Mouse (Mus musculus): ENCODE measurements at regions not wholly inside any gene's neighbourhood (a gene's known extent, or its start where the extent isn't known, plus 50 kb on each side); places are given as distances from the start of the nearest gene placed in this dataset.

- Histone ChIP-seq H3K27ac (no peak overlapping the region), H3K9ac (no peak overlapping the region), H3K36me3 (ENCODE audit: poor library complexity, severe bottlenecking) (no peaks in the 10 kb centered on the region), H3K27me3 (no peaks in the 10 kb centered on the region), H3K4me3 (no peak overlapping the region), H3K4me1 (no peaks in the 10 kb centered on the region), H3K9me3 (replicated peaks) (no peaks in the 10 kb centered on the region), H3K4me2 (no peak overlapping the region)
- WGBS, result 39% methylated on average over 6 of the region's 6 CpGs
- no peak for ATAC-seq
These were observed 134.6 kb downstream of the Sh2d4b start for GRCm38 (mm10) chr14:40758441-40758840.

GRCm38 (mm10) chr14:40740541-40740940 is 152.5 kb downstream of the Sh2d4b start:
- Histone ChIP-seq H3K27ac (no peak overlapping the region), H3K4me2 (no peak overlapping the region), H3K36me3 (ENCODE audit: poor library complexity, severe bottlenecking) (no peaks in the 10 kb centered on the region), H3K4me1 (no peaks in the 10 kb centered on the region), H3K9me3 (replicated peaks) (no peaks in the 10 kb centered on the region), H3K4me3 (no peak overlapping the region), H3K27me3 (no peaks in the 10 kb centered on the region), H3K9ac (no peak overlapping the region)
- ATAC-seq, result no peak

- 89% methylated on average over 2 of the region's 2 CpGs for WGBS
- H3K4me2 ChIP-seq, result no peak overlapping the region
- no peaks in the 10 kb centered on the region for H3K4me1 ChIP-seq
- no peak overlapping the region for H3K4me3 ChIP-seq
- H3K27me3 ChIP-seq, result no peaks in the 10 kb centered on the region
- H3K9me3 ChIP-seq (replicated peaks), result no peaks in the 10 kb centered on the region
- no peak overlapping the region for H3K27ac ChIP-seq
- no peak for ATAC-seq
- no peaks in the 10 kb centered on the region for H3K36me3 ChIP-seq (ENCODE audit: poor library complexity, severe bottlenecking)
- H3K9ac ChIP-seq, result no peak overlapping the region
These were observed 161.2 kb downstream of the Sh2d4b start for GRCm38 (mm10) chr14:40731861-40732260.

- no peak overlapping the region for H3K4me2 ChIP-seq
- no peak overlapping the region for H3K27ac ChIP-seq
- H3K9ac ChIP-seq, result no peak overlapping the region
- no peak overlapping the region for H3K4me3 ChIP-seq
- no peaks in the 10 kb centered on the region for H3K9me3 ChIP-seq (replicated peaks)
- no peaks in the 10 kb centered on the region for H3K27me3 ChIP-seq
- ATAC-seq, result no peak
- H3K36me3 ChIP-seq (ENCODE audit: poor library complexity, severe bottlenecking), result no peaks in the 10 kb centered on the region
- 76% methylated on average over 4 of the region's 4 CpGs for WGBS
- H3K4me1 ChIP-seq, result no peaks in the 10 kb centered on the region
These were observed 184.0 kb downstream of the Sh2d4b start for GRCm38 (mm10) chr14:40708981-40709531.

- WGBS, result 79% methylated on average over 2 of the region's 2 CpGs
- Histone ChIP-seq H3K36me3 (ENCODE audit: poor library complexity, severe bottlenecking) (no peaks in the 10 kb centered on the region), H3K27me3 (no peaks in the 10 kb centered on the region), H3K4me2 (no peak overlapping the region), H3K27ac (no peak overlapping the region), H3K9me3 (replicated peaks) (no peaks in the 10 kb centered on the region), H3K4me1 (no peaks in the 10 kb centered on the region), H3K9ac (no peak overlapping the region), H3K4me3 (no peak overlapping the region)
- no peak for ATAC-seq
These were observed 185.6 kb downstream of the Sh2d4b start for GRCm38 (mm10) chr14:40707419-40707818.

GRCm38 (mm10) chr14:40703451-40703850 is 189.6 kb downstream of the Sh2d4b start:
- 56% methylated on average over 7 of the region's 7 CpGs for WGBS
- H3K4me1 ChIP-seq, result no peaks in the 10 kb centered on the region
- no peak overlapping the region for H3K4me3 ChIP-seq
- no peak overlapping the region for H3K27ac ChIP-seq
- H3K9ac ChIP-seq, result no peak overlapping the region
- H3K9me3 ChIP-seq (replicated peaks), result no peaks in the 10 kb centered on the region
- no peak overlapping the region for H3K4me2 ChIP-seq
- ATAC-seq, result 0 out of 2 replicates have a peak, but pooled peaks have one; percentile 41
- H3K36me3 ChIP-seq (ENCODE audit: poor library complexity, severe bottlenecking), result no peaks in the 10 kb centered on the region
- no peaks in the 10 kb centered on the region for H3K27me3 ChIP-seq

GRCm38 (mm10) chr14:40681711-40682110 is 211.4 kb downstream of the Sh2d4b start:
- Histone ChIP-seq H3K4me2 (no peak overlapping the region), H3K4me1 (no peaks in the 10 kb centered on the region), H3K36me3 (ENCODE audit: poor library complexity, severe bottlenecking) (no peaks in the 10 kb centered on the region), H3K27ac (no peak overlapping the region), H3K27me3 (no peaks in the 10 kb centered on the region), H3K9ac (no peak overlapping the region), H3K9me3 (replicated peaks) (no peaks in the 10 kb centered on the region), H3K4me3 (no peak overlapping the region)
- ATAC-seq, result no peak
- WGBS, result 70% methylated on average over 1 of the region's 1 CpGs

- H3K9ac ChIP-seq, result no peak overlapping the region
- H3K4me1 ChIP-seq, result no peaks in the 10 kb centered on the region
- H3K4me2 ChIP-seq, result no peak overlapping the region
- H3K36me3 ChIP-seq (ENCODE audit: poor library complexity, severe bottlenecking), result no peaks in the 10 kb centered on the region
- ATAC-seq, result no peak
- no peaks in the 10 kb centered on the region for H3K27me3 ChIP-seq
- no peak overlapping the region for H3K27ac ChIP-seq
- 36% methylated on average over 1 of the region's 1 CpGs for WGBS
- no peak overlapping the region for H3K4me3 ChIP-seq
- no peaks in the 10 kb centered on the region for H3K9me3 ChIP-seq (replicated peaks)
These were observed 239.5 kb downstream of the Sh2d4b start for GRCm38 (mm10) chr14:40653558-40653957.

All from forebrain, embryonic 13.5 days (tissue).